Mouse (Mus musculus): ENCODE measurements around the gene Hap1. TPM values are rescaled to one million over a fixed set of nuclear protein-coding genes. Genes with fewer than 3 reads are reported as not detected.

Hap1 gene
- polyA plus RNA-seq (2015; fragmentation: Nextera tagmentation; extraction: Ambion mirVana) = 233 and 264 TPM in 2 replicates

DNA sequence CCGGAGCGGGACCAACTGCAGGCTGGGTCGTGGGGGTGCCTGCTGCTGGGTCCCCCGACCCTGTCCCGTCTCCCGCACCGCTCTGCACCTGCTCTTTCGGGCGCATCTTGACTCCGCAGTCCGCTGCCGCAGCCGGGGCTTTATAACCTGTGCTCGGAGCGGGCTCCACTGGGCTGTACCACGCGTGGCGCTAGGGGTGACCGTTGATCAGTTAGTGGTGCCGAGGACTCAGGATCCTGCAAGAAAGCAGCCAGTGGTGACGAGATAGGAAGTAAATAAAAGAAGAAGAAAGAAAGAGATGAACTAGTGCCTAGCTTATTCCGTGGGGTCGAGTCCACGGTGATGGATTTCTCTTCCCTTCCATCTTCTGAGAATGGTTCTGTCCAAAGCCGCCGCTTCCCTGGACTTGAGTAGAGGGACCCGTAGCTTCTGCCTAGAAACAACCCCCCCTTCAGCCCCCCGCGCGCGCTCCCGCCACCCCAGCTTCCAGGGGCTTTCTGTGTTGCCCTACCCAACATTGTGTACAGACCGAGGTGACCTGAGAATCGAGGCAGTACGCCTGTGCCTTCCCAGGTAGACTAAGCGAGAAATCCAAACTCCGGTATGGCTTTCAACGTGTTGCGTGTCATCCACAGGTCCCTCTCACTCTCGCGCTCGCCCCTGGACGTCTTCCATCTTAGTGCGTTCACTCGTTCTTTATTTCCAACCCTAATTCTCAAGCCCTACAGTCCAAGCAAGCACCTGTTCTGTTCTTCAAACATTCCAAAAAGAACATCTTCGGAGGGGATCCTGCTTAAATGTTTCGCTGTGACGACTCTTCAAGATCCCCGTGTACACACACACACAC is at the start of gene Hap1:
Hap1 (minus strand) TSS at position 157 of the 847 bp plus-strand sequence.
- Histone ChIP-seq H3K27ac (replicated peaks) (peak within 1 kb of the TSS; percentile 80), H3K4me1 (peaks cover 31% of the 10 kb centered on the region), H3K4me2 (peak within 1 kb of the TSS; percentile 98), H3K9me3 (replicated peaks) (no peaks in the 10 kb centered on the region), H3K9ac (replicated peaks) (peak within 1 kb of the TSS; percentile 72), H3K4me3 (replicated peaks) (peak within 1 kb of the TSS; percentile 82), H3K27me3 (replicated peaks) (peaks cover 18% of the 10 kb centered on the region; the same call in 1 of the 2 replicates), H3K36me3 (no peaks in the 10 kb centered on the region)
- WGBS = 1% methylated on average over 49 of the region's 49 CpGs
- peak; percentile 83 for ATAC-seq (ENCODE audit: low FRiP score)

- H3K36me3 ChIP-seq = 0 out of 2 replicates have a peak, but pooled peaks cover 7% of the 10 kb centered on the region
- H3K27ac ChIP-seq (replicated peaks) = no peak overlapping the region
- H3K4me2 ChIP-seq = no peak overlapping the region
- no peak overlapping the region for H3K9ac ChIP-seq (replicated peaks)
- 83% methylated on average over 3 of the region's 3 CpGs for WGBS
- H3K9me3 ChIP-seq (replicated peaks) = no peaks in the 10 kb centered on the region
- H3K4me3 ChIP-seq (replicated peaks) = no peak overlapping the region
- no peak for ATAC-seq (ENCODE audit: low FRiP score)
- H3K4me1 ChIP-seq = no peaks in the 10 kb centered on the region; the same call in 1 of the 2 replicates
- no peaks in the 10 kb centered on the region for H3K27me3 ChIP-seq (replicated peaks)
Measured at GRCm38 (mm10) chr11:100404456-100405074, 48.6 kb upstream of the Hap1 start.

DNA sequence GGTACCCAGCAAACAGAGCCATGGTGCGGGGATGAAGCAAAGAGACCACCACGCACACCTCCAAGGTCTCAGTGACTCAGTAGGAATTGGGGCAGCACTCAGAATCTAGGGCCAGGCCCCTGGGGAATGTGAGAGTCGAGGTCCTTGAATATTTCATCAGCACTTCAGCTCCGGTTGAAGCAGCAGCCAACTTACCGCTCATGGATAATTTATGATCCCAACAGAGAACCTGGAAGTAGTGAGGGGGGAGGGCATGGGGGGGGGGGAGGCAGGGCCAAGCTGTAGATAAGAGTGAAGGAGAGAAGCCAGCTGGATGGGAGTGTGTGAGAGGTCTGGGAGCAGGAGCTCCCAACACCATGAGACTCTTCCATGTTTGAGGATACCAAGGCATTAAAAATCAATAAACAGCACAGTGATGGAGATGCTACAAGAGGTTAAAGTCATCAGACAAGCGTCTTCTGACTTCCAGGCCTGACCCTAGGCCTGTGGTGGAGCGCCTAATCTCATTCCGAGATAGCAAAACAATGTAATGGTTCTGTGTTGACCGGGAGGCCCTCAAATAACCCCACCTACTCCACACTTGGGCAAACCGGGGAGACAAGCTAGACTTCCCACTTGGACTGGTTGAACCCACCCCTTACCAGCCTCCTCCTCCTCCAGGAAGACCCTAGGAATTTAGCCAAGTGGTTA is 47.7 kb upstream of the Hap1 start:
- Histone ChIP-seq H3K4me2 (no peak overlapping the region), H3K36me3 (no peaks in the 10 kb centered on the region), H3K9ac (replicated peaks) (no peak overlapping the region), H3K9me3 (replicated peaks) (no peaks in the 10 kb centered on the region), H3K4me3 (replicated peaks) (no peak overlapping the region), H3K27me3 (replicated peaks) (no peaks in the 10 kb centered on the region), H3K27ac (replicated peaks) (no peak overlapping the region), H3K4me1 (no peaks in the 10 kb centered on the region; the same call in 1 of the 2 replicates)
- 71% methylated on average over 10 of the region's 10 CpGs for WGBS
- no peak for ATAC-seq (ENCODE audit: low FRiP score)

DNA sequence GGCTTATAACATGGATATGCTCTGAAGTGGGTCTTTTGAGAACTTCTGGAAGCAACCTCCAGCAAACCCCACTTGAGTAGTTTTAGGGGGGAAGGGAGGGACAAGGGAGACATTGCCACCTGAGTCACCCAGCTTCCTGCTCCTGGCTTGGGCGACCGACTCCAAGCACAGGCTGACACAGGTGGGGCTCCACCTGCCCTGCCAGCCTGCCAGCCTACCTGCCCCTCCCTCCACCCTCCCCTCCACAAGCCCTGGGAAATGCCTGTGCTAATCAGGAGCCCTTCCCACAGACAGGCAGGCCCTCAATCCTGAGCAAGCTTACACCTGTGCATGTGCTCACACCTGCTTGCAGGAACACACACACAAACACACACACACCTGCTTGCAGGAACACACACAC is 46.8 kb upstream of the Hap1 start:
- Histone ChIP-seq H3K27me3 (replicated peaks) (no peaks in the 10 kb centered on the region), H3K9me3 (replicated peaks) (no peaks in the 10 kb centered on the region), H3K36me3 (no peaks in the 10 kb centered on the region), H3K9ac (replicated peaks) (no peak overlapping the region), H3K4me3 (replicated peaks) (no peak overlapping the region), H3K4me2 (no peak overlapping the region), H3K4me1 (peaks cover 3% of the 10 kb centered on the region; the same call in 1 of the 2 replicates), H3K27ac (replicated peaks) (no peak overlapping the region)
- ATAC-seq (ENCODE audit: low FRiP score) = no peak
- WGBS = 93% methylated on average over 2 of the region's 2 CpGs

DNA sequence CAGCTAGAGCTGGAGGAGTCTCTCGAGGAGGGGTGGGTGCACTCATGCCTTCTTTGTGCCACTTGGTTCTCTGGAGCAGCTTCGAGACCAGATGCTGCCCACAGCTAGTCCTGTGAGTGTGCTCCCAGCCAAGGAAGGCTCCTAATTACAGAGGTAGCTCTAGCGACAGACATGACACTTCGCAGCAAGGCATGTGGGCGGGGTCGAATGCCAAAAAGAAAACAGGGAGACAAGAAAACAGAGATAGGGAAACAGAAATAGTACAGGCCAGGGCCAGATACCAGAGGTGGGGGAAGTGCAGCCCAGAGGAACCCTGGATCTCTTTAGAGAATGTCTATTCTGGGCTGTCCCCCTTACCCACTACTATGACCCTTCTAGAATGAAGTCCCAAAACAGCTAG is 46.3 kb upstream of the Hap1 start:
- peaks cover 5% of the 10 kb centered on the region; the same call in 1 of the 2 replicates for H3K4me1 ChIP-seq
- H3K27ac ChIP-seq (replicated peaks) = no peak overlapping the region
- H3K9ac ChIP-seq (replicated peaks) = no peak overlapping the region
- no peaks in the 10 kb centered on the region for H3K36me3 ChIP-seq
- H3K27me3 ChIP-seq (replicated peaks) = no peaks in the 10 kb centered on the region
- 49% methylated on average over 6 of the region's 6 CpGs for WGBS
- no peak overlapping the region for H3K4me3 ChIP-seq (replicated peaks)
- ATAC-seq (ENCODE audit: low FRiP score) = no peak
- H3K9me3 ChIP-seq (replicated peaks) = no peaks in the 10 kb centered on the region
- H3K4me2 ChIP-seq = no peak overlapping the region

DNA sequence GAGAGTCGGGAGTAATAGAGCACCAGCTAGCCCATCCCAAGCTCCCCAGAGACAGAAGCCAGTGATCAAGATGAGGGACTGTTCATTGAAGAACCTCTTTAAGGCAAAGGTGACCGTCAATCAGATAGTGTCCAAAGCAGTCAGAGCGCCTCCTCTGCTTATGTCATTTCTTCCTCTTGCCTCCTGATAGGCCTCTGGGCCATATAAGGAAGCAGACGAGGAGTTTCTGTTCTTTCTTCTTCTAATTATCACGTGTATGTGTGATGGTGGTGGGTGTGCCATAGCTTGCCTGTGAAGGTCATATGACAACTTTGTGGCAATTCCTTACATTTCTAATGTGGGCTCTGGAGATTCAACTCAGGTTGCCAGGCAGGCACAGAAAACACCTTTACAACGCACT is 44.9 kb upstream of the Hap1 start:
- no peaks in the 10 kb centered on the region for H3K36me3 ChIP-seq
- WGBS = 85% methylated on average over 6 of the region's 6 CpGs
- H3K4me1 ChIP-seq = peaks cover 19% of the 10 kb centered on the region
- H3K4me3 ChIP-seq (replicated peaks) = no peak overlapping the region
- H3K9ac ChIP-seq (replicated peaks) = no peak overlapping the region
- H3K27me3 ChIP-seq (replicated peaks) = no peaks in the 10 kb centered on the region
- no peak overlapping the region for H3K4me2 ChIP-seq
- H3K27ac ChIP-seq (replicated peaks) = no peak overlapping the region
- ATAC-seq (ENCODE audit: low FRiP score) = no peak
- no peaks in the 10 kb centered on the region for H3K9me3 ChIP-seq (replicated peaks)

DNA sequence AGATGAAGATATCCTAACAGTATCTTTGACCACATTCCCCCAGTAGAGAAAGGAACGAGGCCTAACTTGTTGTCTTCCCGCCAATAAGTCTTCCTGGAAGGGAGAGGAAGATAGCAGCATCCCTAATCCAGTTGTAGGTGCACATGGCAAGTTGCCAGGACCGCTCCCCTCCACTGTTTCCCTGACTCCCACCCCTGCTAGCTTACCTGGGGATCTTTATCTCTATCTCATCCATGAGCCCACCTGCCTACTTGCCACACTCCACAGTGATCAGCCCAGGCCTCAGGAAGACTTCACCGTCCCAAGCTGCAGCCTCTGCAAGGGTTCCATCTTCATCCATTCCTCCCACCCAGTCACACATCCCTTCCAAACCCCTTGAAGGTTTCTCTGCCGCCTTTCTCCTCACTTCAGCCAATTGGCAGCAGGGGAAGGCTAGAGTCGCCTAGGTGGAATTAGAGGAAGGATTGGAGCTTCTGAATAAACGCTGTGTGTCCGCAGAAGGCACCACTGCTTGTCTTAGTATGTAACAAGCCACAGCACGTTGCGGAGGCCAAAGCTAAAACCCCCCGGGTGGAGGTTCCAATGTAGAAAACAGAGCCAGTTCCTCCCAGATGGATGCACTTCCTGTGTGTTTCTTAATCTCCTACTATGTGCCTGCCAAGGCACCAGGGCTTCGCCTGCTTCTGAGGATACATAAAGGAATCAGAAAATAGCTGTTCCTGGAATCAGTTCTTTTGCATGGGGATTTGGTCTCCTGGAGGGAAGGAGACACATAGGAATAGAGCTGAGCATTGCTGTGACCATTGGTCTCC is 44.0 kb upstream of the Hap1 start:
- Histone ChIP-seq H3K36me3 (no peaks in the 10 kb centered on the region), H3K9me3 (replicated peaks) (no peaks in the 10 kb centered on the region), H3K4me1 (peaks cover 28% of the 10 kb centered on the region), H3K4me3 (replicated peaks) (no peak overlapping the region), H3K27me3 (replicated peaks) (0 out of 2 replicates have a peak, but pooled peaks cover 3% of the 10 kb centered on the region), H3K9ac (replicated peaks) (no peak overlapping the region), H3K27ac (replicated peaks) (no peak overlapping the region), H3K4me2 (no peak overlapping the region)
- 78% methylated on average over 12 of the region's 12 CpGs for WGBS
- no peak for ATAC-seq (ENCODE audit: low FRiP score)

- Histone ChIP-seq H3K36me3 (no peaks in the 10 kb centered on the region), H3K27me3 (replicated peaks) (0 out of 2 replicates have a peak, but pooled peaks cover 3% of the 10 kb centered on the region), H3K9me3 (replicated peaks) (no peaks in the 10 kb centered on the region), H3K4me2 (no peak overlapping the region), H3K4me3 (replicated peaks) (no peak overlapping the region), H3K9ac (replicated peaks) (no peak overlapping the region), H3K27ac (replicated peaks) (no peak overlapping the region), H3K4me1 (peaks cover 34% of the 10 kb centered on the region)
- no peak for ATAC-seq (ENCODE audit: low FRiP score)
- WGBS = 85% methylated on average over 9 of the region's 9 CpGs
Measured at GRCm38 (mm10) chr11:100399320-100399719, 43.4 kb upstream of the Hap1 start.

- H3K27me3 ChIP-seq (replicated peaks) = 0 out of 2 replicates have a peak, but pooled peaks cover 3% of the 10 kb centered on the region
- no peak overlapping the region for H3K9ac ChIP-seq (replicated peaks)
- no peak overlapping the region for H3K4me3 ChIP-seq (replicated peaks)
- no peak overlapping the region for H3K27ac ChIP-seq (replicated peaks)
- H3K4me2 ChIP-seq = no peak overlapping the region
- 94% methylated on average over 7 of the region's 7 CpGs for WGBS
- ATAC-seq (ENCODE audit: low FRiP score) = no peak
- H3K9me3 ChIP-seq (replicated peaks) = no peaks in the 10 kb centered on the region
- H3K4me1 ChIP-seq = peaks cover 35% of the 10 kb centered on the region
- H3K36me3 ChIP-seq = no peaks in the 10 kb centered on the region
Measured at GRCm38 (mm10) chr11:100398517-100398916, 42.6 kb upstream of the Hap1 start.

GRCm38 (mm10) chr11:100397600-100398389 is 41.9 kb upstream of the Hap1 start, which contains the start of gene Jup:
Gene Jup, minus strand, starts transcription at chr11:100397763.
- peaks cover 35% of the 10 kb centered on the region for H3K4me1 ChIP-seq

More at GRCm38 (mm10) chr11:100397600-100398389, 41.9 kb upstream of the Hap1 start, which contains the start of gene Jup:
- H3K9me3 ChIP-seq (replicated peaks) = no peaks in the 10 kb centered on the region
- peak within 1 kb of the TSS; percentile 77 for H3K27ac ChIP-seq (replicated peaks)
- H3K9ac ChIP-seq (replicated peaks) = peak within 1 kb of the TSS; percentile 72
- peak within 1 kb of the TSS; percentile 61 for H3K4me3 ChIP-seq (replicated peaks)
- H3K4me2 ChIP-seq = peak within 1 kb of the TSS; percentile 64
- under 1% methylated on average over 37 of the region's 37 CpGs for WGBS
- peak; percentile 98 for ATAC-seq (ENCODE audit: low FRiP score)
- H3K27me3 ChIP-seq (replicated peaks) = 0 out of 2 replicates have a peak, but pooled peaks cover 3% of the 10 kb centered on the region
- H3K36me3 ChIP-seq = no peaks in the 10 kb centered on the region

Measured in neural tube, embryonic 15.5 days (tissue).